Mouse (Mus musculus) erythroblast, embryonic 14.5 days (primary cell): ENCODE results near the gene Catip.

Experiments
- GATA1 ChIP-seq: IDR thresholded peaks from 2 replicates; pipeline ENCODE4 v1.6.1; 2012; ENCODE audit warnings: low read length, inconsistent platforms, mixed read lengths
- TAL1 ChIP-seq: IDR thresholded peaks from 3 replicates; pipeline ENCODE4 v1.6.1; 2012; ENCODE audit warnings: low read length, inconsistent platforms, mixed read lengths

DNA sequence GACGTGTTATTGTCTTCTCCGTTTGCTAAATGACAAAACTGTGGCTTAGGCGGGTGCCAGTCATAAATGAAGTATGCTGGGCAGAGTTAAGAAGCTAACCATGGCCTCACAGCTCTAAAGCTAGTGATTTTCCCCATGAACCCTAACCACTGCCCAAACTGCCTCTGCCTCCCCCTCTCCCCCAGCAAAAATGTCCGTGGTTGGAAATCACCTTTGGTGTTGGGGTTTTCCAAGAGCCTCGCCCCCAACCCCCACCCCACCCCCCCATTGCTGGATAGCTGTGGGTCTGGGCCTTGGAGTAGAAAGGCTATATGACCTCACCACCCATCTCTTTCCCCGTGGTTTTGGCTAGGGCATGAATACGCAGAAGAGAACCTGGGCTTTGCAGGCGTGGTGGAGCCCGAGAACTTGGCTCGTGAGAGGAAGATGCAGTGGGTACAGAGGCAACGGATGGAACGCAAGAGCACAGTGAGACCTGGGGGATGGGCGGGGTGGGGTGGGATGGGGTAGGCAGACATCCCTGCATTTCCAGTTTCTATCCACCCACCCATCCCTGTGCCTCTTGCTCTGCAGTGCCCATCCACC, 10.6 kb upstream of the Catip start:
- TF ChIP-seq TAL1 (no peak), GATA1 (no peak)
